Mouse (Mus musculus) brain, embryonic 14.5 days (tissue): ENCODE measurements around the gene Pa2g4.

Source experiments
- CTCF ChIP-seq: fragments of 200-500 bp; IDR thresholded peaks from 2 replicates; pipeline ENCODE4 v1.5.1; 2012; ENCODE audit warnings: inconsistent platforms, mild to moderate bottlenecking, moderate library complexity, borderline replicate concordance; ENCODE audit not compliant: insufficient read depth, insufficient read length; ENCODE audit errors: extremely low read depth
- POLR2A ChIP-seq: fragments of 200-500 bp; IDR thresholded peaks from 2 replicates; pipeline ENCODE4 v1.6.1; 2012; ENCODE audit warnings: mild to moderate bottlenecking, inconsistent platforms, borderline replicate concordance; ENCODE audit not compliant: poor library complexity, insufficient read depth, insufficient read length, severe bottlenecking; ENCODE audit errors: extremely low read depth

DNA sequence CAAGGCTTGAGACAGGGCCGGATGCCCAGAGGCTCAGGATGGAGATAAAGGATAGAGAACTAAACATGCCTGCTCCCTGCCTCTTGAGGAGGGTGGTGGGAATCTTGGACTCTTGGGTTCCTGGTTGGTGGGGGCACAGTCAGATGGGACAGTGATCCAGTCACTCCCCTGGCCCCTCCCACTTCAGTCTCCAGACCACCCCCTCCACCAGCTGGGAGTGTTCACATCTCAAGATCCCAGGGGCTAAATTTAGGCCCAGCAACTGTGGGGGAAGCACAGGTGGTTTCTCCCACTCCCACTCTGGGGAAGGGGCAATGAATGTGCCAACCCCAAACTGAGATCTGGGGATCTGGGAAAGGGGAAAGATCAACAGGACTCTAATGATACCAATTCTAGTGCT is 22.3 kb upstream of the Pa2g4 start:
- no peak for TF ChIP-seq CTCF
- no peak for TF ChIP-seq POLR2A
